Mouse (Mus musculus) embryonic fibroblast, embryonic 13.5 days (primary cell): ENCODE measurements around the gene Ipp.

ENCODE experiments used
- CTCF ChIP-seq: IDR thresholded peaks from 2 replicates; pipeline ENCODE4 v1.5.1; 2011; ENCODE audit warnings: mild to moderate bottlenecking, control low read depth, low read length, moderate library complexity, borderline replicate concordance; ENCODE audit not compliant: insufficient read depth
- POLR2A ChIP-seq: IDR thresholded peaks from 2 replicates; pipeline ENCODE4 v1.6.1; 2011; ENCODE audit warnings: low read depth, mild to moderate bottlenecking, control low read depth, low read length, moderate library complexity

- TF ChIP-seq CTCF: no peak
- TF ChIP-seq POLR2A: no peak
These were observed 394 bp upstream of the Ipp start for GRCm38 (mm10) chr4:116506886-116507424.
